Mouse (Mus musculus): ENCODE measurements around the gene Timp2.

DNA sequence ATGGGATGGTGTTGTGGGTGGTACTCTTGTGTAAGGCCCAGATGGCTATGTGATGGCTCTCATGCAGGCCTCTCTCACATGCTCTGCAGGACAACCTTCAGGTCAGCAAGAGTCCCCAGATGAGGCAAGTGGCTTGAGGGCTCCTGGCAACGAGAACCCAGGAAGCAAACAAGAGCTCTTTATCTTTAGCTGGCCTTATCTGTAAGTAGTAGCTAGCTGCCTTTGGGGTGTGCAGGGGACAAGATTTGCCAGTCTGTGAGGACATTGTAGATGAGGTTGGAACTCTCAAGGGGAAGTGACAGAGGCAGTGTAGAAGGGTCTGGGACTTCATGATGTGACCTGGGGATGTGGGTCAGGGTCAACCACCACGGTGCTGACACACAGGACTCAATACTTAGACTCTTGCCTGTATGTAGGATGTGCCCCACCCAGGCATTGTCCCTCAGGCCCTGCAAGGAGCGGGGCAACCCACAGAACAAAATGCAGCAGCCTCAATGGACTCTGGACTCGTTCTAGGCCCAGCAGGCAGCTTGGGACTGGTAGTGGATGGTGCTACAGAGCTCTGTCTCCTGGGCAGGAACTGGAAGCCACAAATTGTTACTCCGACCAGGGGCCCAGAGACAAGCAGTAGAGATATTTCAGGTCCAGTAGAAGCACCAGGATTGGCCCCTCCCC is 44.5 kb upstream of the Timp2 start:
- TF ChIP-seq CTCF (IDR thresholded peaks at IDR 0.05; ENCODE audit: control insufficient read depth, insufficient read depth, low read length) (no peak), POLR2A (IDR thresholded peaks at IDR 0.05; ENCODE audit: borderline replicate concordance, control insufficient read depth, low read depth, low read length) (no peak)
